Mouse (Mus musculus) hindbrain, embryonic 11.5 days (tissue): ENCODE data around the gene Mdc1. TPM values are rescaled to one million over a fixed set of nuclear protein-coding genes. Genes with fewer than 3 reads are reported as not detected.

Source experiments
- ATAC-seq: fragments of 200-750 bp; cut with Nextera tagmentation; 2 replicates; pipeline ENCODE4 v1.8.0; 2017; ENCODE audit warnings: mild to moderate bottlenecking, moderate TSS enrichment, moderate library complexity; ENCODE audit not compliant: low FRiP score
- DNase-seq: peaks from one replicate; pipeline ENCODE4 v3.0.0-alpha.2; 2015; ENCODE audit warnings: low spot score
- H3K27ac ChIP-seq: fragments of 300-500 bp; sonication (generic); 2 replicates; pipeline ENCODE4 v1.5.1; 2014; ENCODE audit warnings: mild to moderate bottlenecking, low read depth, low read length
- H3K27me3 ChIP-seq: fragments of 300-500 bp; sonication (generic); 2 replicates; pipeline ENCODE4 v1.6.1; 2014; ENCODE audit warnings: mild to moderate bottlenecking, low read length, moderate library complexity, mixed read lengths; ENCODE audit not compliant: control insufficient read depth, insufficient read depth
- H3K36me3 ChIP-seq: fragments of 300-500 bp; sonication (generic); 2 replicates; pipeline ENCODE4 v1.6.1; 2014; ENCODE audit warnings: mild to moderate bottlenecking, low read length, moderate library complexity, mixed read lengths; ENCODE audit not compliant: control insufficient read depth, insufficient read depth
- H3K4me1 ChIP-seq: fragments of 300-500 bp; sonication (generic); replicated peaks from 2 replicates; pipeline ENCODE4 v1.6.1; 2014; ENCODE audit warnings: low read length, mixed read lengths; ENCODE audit not compliant: control insufficient read depth, insufficient read depth
- H3K4me2 ChIP-seq: fragments of 300-500 bp; sonication (generic); replicated peaks from 2 replicates; pipeline ENCODE4 v1.6.1; 2014; ENCODE audit warnings: mild to moderate bottlenecking, low read depth, low read length
- H3K4me3 ChIP-seq: fragments of 300-500 bp; sonication (generic); 2 replicates; pipeline ENCODE4 v1.5.1; 2014; ENCODE audit warnings: low read depth, low read length
- H3K9ac ChIP-seq: fragments of 300-500 bp; sonication (generic); 2 replicates; pipeline ENCODE4 v1.6.1; 2014; ENCODE audit warnings: low read depth, low read length
- H3K9me3 ChIP-seq: fragments of 300-500 bp; sonication (generic); 2 replicates; pipeline ENCODE4 v1.6.1; 2016; ENCODE audit warnings: low read length; ENCODE audit not compliant: control insufficient read depth
- WGBS: fragments of 180-500 bp; shearing (Covaris S2); extraction: QIAGEN DNeasy Blood & Tissue Kit; methylation state at CpG from one replicate; pipeline ENCODE4 v1.1.7; 2014; 5-methylcytosine and 5-hydroxymethylcytosine counted together
- polyA plus RNA-seq: library from polyadenylated mRNA; unstranded; fragments of >200 nt; fragmentation: Nextera tagmentation; extraction: Ambion mirVana; gene quantifications from 2 replicates; pipeline ENCODE4 v1.2.1, GENCODE M21; 2014

The Mdc1 gene
- polyA plus RNA-seq, 1 experiment from 2014 or later = 17.3 TPM

DNA sequence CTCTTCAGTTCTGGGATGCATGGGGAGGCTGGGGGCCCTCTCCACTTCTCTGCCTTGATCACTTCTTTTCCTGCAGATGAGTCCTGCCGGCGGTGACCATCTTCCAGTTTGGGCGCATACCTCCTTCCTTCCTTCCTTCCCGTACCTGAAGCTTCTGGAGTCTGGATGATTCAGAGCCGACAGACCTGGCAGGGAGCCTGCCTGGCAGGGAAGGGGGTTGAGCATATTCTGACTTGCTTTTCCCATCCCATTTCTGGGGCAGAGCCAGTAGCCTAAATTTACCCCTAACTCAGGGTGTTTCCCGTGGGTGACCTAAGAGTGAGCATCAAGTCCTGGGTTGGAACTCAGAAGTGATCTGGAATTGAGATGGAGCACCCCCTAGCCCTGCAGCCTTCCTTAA is 33.4 kb downstream of the Mdc1 start:
- Histone ChIP-seq H3K4me3 (no peak overlapping the region), H3K36me3 (peaks cover 5% of the 10 kb centered on the region), H3K4me1 (0 out of 2 replicates have a peak, but pooled peaks cover 3% of the 10 kb centered on the region), H3K27me3 (no peaks in the 10 kb centered on the region), H3K4me2 (no peak overlapping the region), H3K27ac (no peak overlapping the region), H3K9me3 (peaks cover 5% of the 10 kb centered on the region; the same call in 1 of the 2 replicates), H3K9ac (no peak overlapping the region)
- no peak for DNase-seq
- 92% methylated on average over 6 of the region's 6 CpGs for WGBS
- no peak for ATAC-seq

DNA sequence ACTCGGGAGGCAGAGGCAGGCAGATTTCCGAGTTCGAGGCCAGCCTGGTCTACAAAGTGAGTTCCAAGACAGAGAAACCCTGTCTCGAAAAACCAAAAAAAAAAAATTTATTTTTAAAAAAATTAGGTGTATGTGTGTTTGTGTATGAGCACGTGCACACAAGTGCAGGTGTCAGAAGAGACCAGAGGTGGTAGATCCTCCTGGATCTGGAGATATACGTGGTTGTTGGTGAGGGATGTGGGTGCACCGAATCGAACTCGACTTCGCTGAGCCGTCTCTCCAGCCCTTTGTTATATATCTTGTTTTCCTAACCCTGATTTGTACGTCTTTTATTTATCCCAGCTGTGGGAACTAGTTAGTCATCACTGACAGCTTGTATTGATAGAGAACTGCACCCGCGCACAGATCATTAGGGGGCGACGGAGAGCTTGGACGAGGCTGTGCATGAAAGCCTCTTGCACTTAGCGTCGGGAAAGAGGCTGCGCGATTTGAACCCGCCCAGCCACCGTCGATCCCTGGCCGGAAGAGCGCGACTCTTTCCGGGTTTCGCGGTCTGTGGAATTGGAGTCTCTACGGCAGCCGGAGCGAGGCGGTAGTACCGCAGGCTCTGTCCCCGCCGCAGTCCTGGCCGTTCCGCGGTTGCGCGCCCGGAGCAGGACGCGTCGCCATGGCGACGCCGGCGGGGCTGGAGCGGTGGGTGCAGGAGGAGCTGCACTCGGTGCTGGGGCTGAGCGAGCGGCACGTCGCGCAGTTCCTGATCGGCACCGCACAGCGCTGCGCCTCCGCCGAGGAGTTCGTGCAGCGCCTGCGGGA is 38.1 kb downstream of the Mdc1 start, which contains the start of gene Dhx16:
TSS of gene Dhx16 (plus strand) at position 575 of the 813 bp plus-strand sequence.
- peak; percentile 99 for DNase-seq
- 5% methylated on average over 66 of the region's 66 CpGs for WGBS

DNA sequence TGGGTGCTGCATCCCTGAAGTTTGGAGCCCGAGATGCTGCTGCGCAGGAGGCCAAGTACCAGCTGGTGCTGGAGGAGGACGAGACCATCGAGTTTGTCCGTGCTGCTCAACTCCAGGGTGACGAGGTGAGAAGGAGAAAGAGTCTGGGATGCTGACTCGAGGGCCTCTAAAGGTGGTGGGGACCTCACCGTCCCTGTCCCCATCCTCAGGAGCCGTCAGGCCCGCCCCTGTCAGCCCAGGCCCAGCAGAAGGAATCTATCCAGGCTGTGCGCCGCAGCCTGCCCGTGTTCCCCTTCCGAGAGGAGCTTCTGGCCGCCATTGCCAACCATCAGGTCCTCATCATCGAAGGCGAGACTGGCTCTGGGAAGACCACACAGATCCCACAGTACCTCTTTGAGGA is 41.6 kb downstream of the Mdc1 start:
- Histone ChIP-seq H3K9me3 (no peaks in the 10 kb centered on the region), H3K9ac (no peak overlapping the region), H3K27ac (no peak overlapping the region), H3K4me1 (peaks cover 3% of the 10 kb centered on the region; the same call in 1 of the 2 replicates), H3K36me3 (peaks cover 10% of the 10 kb centered on the region; the same call in 1 of the 2 replicates), H3K4me2 (no peak overlapping the region), H3K4me3 (no peak overlapping the region), H3K27me3 (no peaks in the 10 kb centered on the region)
- no peak for DNase-seq
- ATAC-seq = no peak
- WGBS = 93% methylated on average over 17 of the region's 17 CpGs

More for the DNA sequence above, 38.1 kb downstream of the Mdc1 start, which contains the start of gene Dhx16:
- 0 out of 2 replicates have a peak, but pooled peaks cover 3% of the 10 kb centered on the region for H3K36me3 ChIP-seq
- H3K4me2 ChIP-seq = peak within 1 kb of the TSS; percentile 77
- peak; percentile 93 for ATAC-seq
- H3K27ac ChIP-seq = peak within 1 kb of the TSS; percentile 65; the same call in 1 of the 2 replicates
- peak within 1 kb of the TSS; percentile 87 for H3K9ac ChIP-seq
- H3K4me1 ChIP-seq = peaks cover 3% of the 10 kb centered on the region; the same call in 1 of the 2 replicates
- H3K27me3 ChIP-seq = no peaks in the 10 kb centered on the region
- peak within 1 kb of the TSS; percentile 95 for H3K4me3 ChIP-seq
- H3K9me3 ChIP-seq = no peaks in the 10 kb centered on the region

DNA sequence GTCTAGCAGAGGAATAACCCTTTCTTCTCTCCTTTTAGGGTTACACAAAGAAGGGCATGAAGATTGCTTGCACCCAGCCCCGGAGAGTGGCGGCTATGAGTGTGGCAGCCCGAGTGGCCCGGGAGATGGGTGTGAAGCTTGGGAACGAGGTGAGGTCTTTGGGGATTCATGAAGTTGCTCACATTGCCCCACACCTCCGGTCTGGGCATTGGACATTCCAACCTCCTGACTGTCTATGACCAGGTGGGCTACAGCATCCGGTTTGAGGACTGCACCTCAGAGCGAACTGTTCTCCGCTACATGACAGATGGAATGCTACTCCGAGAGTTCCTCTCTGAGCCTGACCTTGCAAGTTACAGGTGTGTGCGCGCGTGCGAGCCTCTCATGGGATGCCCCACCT is 42.5 kb downstream of the Mdc1 start:
- no peaks in the 10 kb centered on the region for H3K27me3 ChIP-seq
- DNase-seq (no peak), ATAC-seq (no peak)
- peaks cover 13% of the 10 kb centered on the region; the same call in 1 of the 2 replicates for H3K36me3 ChIP-seq
- H3K4me3 ChIP-seq = no peak overlapping the region
- H3K9me3 ChIP-seq = no peaks in the 10 kb centered on the region
- no peak overlapping the region for H3K27ac ChIP-seq
- no peak overlapping the region for H3K4me2 ChIP-seq
- H3K9ac ChIP-seq = no peak overlapping the region
- peaks cover 3% of the 10 kb centered on the region; the same call in 1 of the 2 replicates for H3K4me1 ChIP-seq
- WGBS = 92% methylated on average over 14 of the region's 14 CpGs

DNA sequence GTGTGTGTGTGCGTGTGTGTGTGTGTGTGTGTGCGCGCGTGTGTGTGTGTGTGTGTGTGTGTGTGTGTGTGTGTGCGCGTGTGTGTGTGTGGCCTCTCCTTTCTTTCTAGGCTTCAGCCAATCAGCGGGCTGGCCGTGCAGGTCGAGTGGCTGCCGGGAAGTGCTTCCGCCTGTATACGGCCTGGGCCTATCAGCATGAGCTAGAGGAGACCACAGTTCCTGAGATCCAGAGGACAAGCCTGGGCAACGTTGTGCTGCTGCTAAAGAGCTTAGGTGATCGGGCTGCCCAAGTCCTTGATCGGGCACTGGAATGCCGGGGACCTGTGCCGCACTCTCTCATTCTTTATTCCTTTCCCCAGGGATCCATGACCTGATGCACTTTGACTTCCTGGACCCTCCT is 46.4 kb downstream of the Mdc1 start:
- 94% methylated on average over 10 of the region's 17 CpGs for WGBS
- no peaks in the 10 kb centered on the region for H3K9me3 ChIP-seq
- no peak overlapping the region for H3K4me2 ChIP-seq
- no peak overlapping the region for H3K4me3 ChIP-seq
- DNase-seq (no peak), ATAC-seq (no peak)
- H3K27me3 ChIP-seq = no peaks in the 10 kb centered on the region
- no peak overlapping the region for H3K27ac ChIP-seq
- no peaks in the 10 kb centered on the region for H3K4me1 ChIP-seq
- H3K9ac ChIP-seq = no peak overlapping the region
- H3K36me3 ChIP-seq = peaks cover 12% of the 10 kb centered on the region; the same call in 1 of the 2 replicates

DNA sequence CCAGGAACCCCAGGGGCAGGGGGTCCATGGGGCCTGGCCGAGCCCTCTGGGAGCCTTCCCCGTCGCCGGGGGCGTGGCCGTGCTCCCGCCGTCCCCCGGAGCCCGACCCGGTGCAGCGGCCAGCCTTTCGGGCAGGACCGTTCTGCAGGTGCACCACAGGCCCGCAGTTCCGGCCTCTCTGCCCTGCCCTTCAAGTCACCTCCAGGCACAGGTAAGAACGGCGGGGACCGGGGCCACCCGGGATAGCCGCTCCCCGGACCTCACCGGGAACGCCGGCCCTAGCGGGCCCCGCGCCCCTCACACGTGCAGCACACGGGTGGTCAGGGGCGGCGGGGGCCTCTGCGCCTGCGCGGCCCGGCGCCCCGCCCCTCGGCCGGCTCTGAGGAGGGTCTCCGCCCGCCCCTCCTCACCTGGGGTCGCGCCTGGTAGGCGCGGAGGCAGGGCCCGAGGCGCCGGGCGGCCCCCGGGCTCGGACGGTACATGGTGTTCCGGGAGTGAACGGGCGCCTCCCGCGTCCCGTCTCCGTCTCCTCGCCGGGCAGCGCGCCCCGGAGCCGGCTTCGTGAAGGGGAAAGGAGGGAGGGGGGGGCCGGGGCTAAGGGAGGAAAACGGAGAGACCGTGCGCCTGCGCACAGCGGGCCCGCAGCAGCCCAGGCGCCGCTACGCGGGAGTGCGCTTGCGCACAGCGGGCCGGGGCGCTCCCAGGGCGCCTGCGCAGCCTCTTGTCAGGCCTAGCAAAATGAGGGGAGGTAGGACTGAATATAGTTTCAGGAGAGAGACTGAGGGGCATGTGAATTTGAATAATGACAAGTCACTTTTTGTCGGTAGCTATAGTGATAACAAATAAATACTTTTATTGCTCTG is 55.7 kb downstream of the Mdc1 start, which contains the start of gene 2310061I04Rik:
TSS of gene 2310061I04Rik (minus strand) at position 651 of the 863 bp plus-strand sequence.
- DNase-seq (peak; percentile 98), ATAC-seq (peak; percentile 95)
- peak within 1 kb of the TSS; percentile 78 for H3K4me3 ChIP-seq
- no peaks in the 10 kb centered on the region for H3K27me3 ChIP-seq
- H3K9me3 ChIP-seq = no peaks in the 10 kb centered on the region
- WGBS = under 1% methylated on average over 57 of the region's 86 CpGs
- H3K36me3 ChIP-seq = no peaks in the 10 kb centered on the region; the same call in 1 of the 2 replicates
- H3K9ac ChIP-seq = peak within 1 kb of the TSS; percentile 84
- peaks cover 3% of the 10 kb centered on the region; the same call in 1 of the 2 replicates for H3K4me1 ChIP-seq
- peak within 1 kb of the TSS; percentile 94 for H3K27ac ChIP-seq
- H3K4me2 ChIP-seq = peak within 1 kb of the TSS; percentile 99

DNA sequence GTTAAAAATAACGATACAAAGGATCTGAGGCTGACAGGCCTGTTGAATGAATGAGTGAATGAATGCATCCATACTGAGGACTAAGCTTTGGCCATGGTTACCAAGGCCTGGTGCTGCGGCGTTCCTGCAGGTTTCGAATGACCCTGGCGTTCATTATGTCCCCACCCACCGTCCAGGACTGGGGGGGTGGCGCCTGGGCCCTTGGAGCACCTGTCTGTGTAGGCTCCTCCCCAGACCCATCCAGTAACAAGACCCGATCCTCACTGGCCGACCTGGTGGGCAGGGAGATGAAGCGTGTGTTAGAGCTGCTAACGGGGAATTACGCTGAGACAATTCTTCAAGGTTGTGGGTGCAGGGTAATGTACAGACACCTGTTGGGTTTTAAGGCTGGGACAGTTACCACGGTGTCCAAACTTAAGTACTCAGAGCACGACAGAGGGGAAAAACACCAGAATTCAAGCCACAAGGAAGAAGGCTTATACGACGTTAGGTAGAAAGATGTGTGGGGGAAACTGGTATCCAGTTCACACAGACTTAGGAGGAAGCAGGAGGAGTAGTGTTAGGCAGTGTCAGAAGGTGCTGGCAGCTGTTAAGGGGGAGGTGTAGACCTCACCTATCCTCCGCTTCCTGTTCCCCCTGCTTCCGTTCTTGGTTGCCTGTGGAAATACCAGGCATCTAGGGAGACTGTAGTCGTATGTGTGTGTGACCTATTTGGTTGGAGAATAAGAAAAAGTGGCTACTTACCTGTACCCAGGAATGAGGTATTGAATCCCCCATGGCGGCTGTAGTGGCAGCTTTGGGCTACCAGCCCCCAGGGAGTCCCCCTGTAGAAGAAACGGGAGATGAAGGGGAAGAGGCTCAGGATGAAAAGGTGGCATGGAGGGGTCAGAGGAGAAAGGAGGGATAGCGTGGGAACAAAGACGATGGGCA is 56.6 kb downstream of the Mdc1 start:
- Histone ChIP-seq H3K4me2 (peak overlapping the region; percentile 19; the same call in 1 of the 2 replicates), H3K4me3 (peak overlapping the region; percentile 78; the same call in 1 of the 2 replicates), H3K27ac (peak overlapping the region; percentile 47; the same call in 1 of the 2 replicates), H3K9ac (peak overlapping the region; percentile 84; the same call in 1 of the 2 replicates), H3K27me3 (no peaks in the 10 kb centered on the region), H3K36me3 (no peaks in the 10 kb centered on the region; the same call in 1 of the 2 replicates), H3K4me1 (peaks cover 3% of the 10 kb centered on the region; the same call in 1 of the 2 replicates), H3K9me3 (no peaks in the 10 kb centered on the region)
- WGBS = 46% methylated on average over 23 of the region's 23 CpGs
- DNase-seq (no peak), ATAC-seq (peak; percentile 56)
